Mouse (Mus musculus) liver, embryonic 16.5 days (tissue): ENCODE measurements around the gene Tmem132c. TPM values are rescaled to one million over a fixed set of nuclear protein-coding genes. Genes with fewer than 3 reads are reported as not detected.

ENCODE experiments used
- ATAC-seq: fragments of 200-750 bp; cut with Nextera tagmentation; 2 replicates; pipeline ENCODE4 v1.8.0; 2017; ENCODE audit warnings: low read depth, mild to moderate bottlenecking, moderate number of reproducible peaks, moderate library complexity
- H3K27ac ChIP-seq: fragments of 300-500 bp; sonication (generic); 2 replicates; pipeline ENCODE4 v1.5.1; 2014; ENCODE audit warnings: mild to moderate bottlenecking, low read length
- H3K27me3 ChIP-seq: fragments of 300-500 bp; sonication (generic); 2 replicates; pipeline ENCODE4 v1.6.1; 2014; ENCODE audit warnings: low read depth, low read length, mixed read lengths; ENCODE audit not compliant: control insufficient read depth, insufficient read depth
- H3K36me3 ChIP-seq: fragments of 300-500 bp; sonication (generic); 2 replicates; pipeline ENCODE4 v1.6.1; 2014; ENCODE audit warnings: mild to moderate bottlenecking; ENCODE audit not compliant: control insufficient read depth, insufficient read depth
- H3K4me1 ChIP-seq: fragments of 300-500 bp; sonication (generic); 2 replicates; pipeline ENCODE4 v1.6.1; 2014; ENCODE audit warnings: low read depth, low read length, mixed read lengths; ENCODE audit not compliant: control insufficient read depth
- H3K4me2 ChIP-seq: fragments of 300-500 bp; sonication (generic); 2 replicates; pipeline ENCODE4 v1.6.1; 2014; ENCODE audit warnings: low read depth, low read length, mixed read lengths
- H3K4me3 ChIP-seq: fragments of 300-500 bp; sonication (generic); 2 replicates; pipeline ENCODE4 v1.5.1; 2014; ENCODE audit warnings: low read depth, mild to moderate bottlenecking, low read length
- H3K9ac ChIP-seq: fragments of 300-500 bp; sonication (generic); 2 replicates; pipeline ENCODE4 v1.6.1; 2014; ENCODE audit warnings: low read depth, low read length
- H3K9me3 ChIP-seq: fragments of 300-500 bp; sonication (generic); replicated peaks from 2 replicates; pipeline ENCODE4 v1.6.1; 2016; ENCODE audit warnings: low read length; ENCODE audit not compliant: control insufficient read depth
- WGBS: fragments of 180-500 bp; shearing (Covaris S2); extraction: QIAGEN DNeasy Blood & Tissue Kit; methylation state at CpG from one replicate; pipeline ENCODE4 v1.1.7; 2014; ENCODE audit not compliant: insufficient replicate concordance; 5-methylcytosine and 5-hydroxymethylcytosine counted together
- polyA plus RNA-seq: library from polyadenylated mRNA; unstranded; fragments of >200 nt; fragmentation: Nextera tagmentation; extraction: Ambion mirVana; gene quantifications from 2 replicates; pipeline ENCODE4 v1.2.1, GENCODE M21; 2015

Tmem132c gene
- polyA plus RNA-seq, 1 experiment from 2014 or later = 0.06 TPM

DNA sequence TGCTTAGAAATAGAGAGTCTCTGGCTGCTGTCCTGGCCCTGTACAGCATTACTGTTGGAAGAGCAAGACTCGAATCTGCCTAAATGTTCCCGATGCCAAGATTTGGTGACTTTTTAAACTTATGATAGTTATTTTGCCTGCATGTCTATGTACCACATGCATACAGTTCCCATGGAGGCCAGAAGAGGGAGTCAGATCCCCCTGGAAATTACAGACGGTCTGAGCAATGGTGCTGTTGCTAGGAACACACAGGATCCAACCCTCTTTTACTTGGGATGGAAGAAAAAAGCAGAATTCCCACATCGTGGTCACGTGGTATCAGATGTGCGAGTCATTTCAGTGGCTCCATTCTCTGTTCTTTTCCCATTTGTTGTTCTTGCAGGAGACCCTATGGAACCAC, 351.2 kb downstream of the Tmem132c start:
- no peaks in the 10 kb centered on the region for H3K27me3 ChIP-seq
- peaks cover 8% of the 10 kb centered on the region for H3K36me3 ChIP-seq
- no peak overlapping the region for H3K9ac ChIP-seq
- H3K4me2 ChIP-seq = no peak overlapping the region
- H3K27ac ChIP-seq = no peak overlapping the region
- no peak overlapping the region for H3K4me3 ChIP-seq
- H3K4me1 ChIP-seq = no peaks in the 10 kb centered on the region
- ATAC-seq = no peak
- WGBS = 71% methylated on average over 6 of the region's 6 CpGs
- H3K9me3 ChIP-seq = no peaks in the 10 kb centered on the region

DNA sequence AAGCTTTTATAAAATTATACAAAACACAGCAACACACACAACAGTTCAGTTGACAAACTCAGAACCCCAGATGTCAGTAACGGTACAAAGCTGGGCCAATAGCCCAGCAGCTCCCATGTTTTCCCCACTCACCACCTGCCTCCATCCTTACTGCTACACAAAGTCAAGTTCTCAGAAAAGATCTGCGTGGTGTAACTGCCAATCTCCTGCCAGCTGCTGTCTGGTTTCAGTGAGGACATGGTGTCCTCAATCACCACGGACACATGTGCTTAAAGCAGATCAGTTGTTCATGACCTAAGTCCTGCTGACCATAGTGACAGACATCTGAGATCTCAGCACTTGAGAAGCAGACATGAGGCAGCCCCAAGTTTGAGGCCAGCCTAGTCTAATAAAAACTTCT, 354.1 kb downstream of the Tmem132c start:
- H3K4me2 ChIP-seq = no peak overlapping the region
- no peak for ATAC-seq
- H3K4me1 ChIP-seq = no peaks in the 10 kb centered on the region
- H3K9me3 ChIP-seq = no peaks in the 10 kb centered on the region
- H3K27ac ChIP-seq = no peak overlapping the region
- peaks cover 18% of the 10 kb centered on the region for H3K36me3 ChIP-seq
- H3K9ac ChIP-seq = no peak overlapping the region
- H3K27me3 ChIP-seq = no peaks in the 10 kb centered on the region
- WGBS = 81% methylated on average over 3 of the region's 3 CpGs
- H3K4me3 ChIP-seq = no peak overlapping the region

DNA sequence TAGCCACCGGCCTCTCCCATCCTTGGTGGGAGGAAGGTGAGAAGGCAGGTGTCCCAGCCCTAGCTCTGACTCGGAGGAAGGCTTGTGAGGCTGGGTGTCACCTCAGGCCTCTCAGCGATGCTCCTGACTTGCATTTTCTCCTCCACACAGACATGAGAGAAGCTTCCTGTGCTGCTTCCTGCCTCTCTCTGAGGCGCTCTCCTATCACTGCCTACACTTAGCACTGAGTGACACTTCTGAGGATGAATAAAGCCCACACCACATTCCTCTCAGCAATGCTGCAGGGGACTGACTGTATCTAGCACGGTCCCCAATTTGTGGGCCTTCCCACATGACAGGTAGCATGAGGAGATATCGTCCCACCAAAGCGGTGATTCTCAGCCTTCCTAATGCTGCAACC, 355.3 kb downstream of the Tmem132c start:
- 67% methylated on average over 7 of the region's 7 CpGs for WGBS
- no peaks in the 10 kb centered on the region for H3K4me1 ChIP-seq
- H3K27ac ChIP-seq = no peak overlapping the region
- H3K4me2 ChIP-seq = no peak overlapping the region
- H3K9ac ChIP-seq = no peak overlapping the region
- no peak for ATAC-seq
- no peaks in the 10 kb centered on the region for H3K9me3 ChIP-seq
- H3K4me3 ChIP-seq = no peak overlapping the region
- H3K27me3 ChIP-seq = no peaks in the 10 kb centered on the region
- H3K36me3 ChIP-seq = peaks cover 25% of the 10 kb centered on the region

DNA sequence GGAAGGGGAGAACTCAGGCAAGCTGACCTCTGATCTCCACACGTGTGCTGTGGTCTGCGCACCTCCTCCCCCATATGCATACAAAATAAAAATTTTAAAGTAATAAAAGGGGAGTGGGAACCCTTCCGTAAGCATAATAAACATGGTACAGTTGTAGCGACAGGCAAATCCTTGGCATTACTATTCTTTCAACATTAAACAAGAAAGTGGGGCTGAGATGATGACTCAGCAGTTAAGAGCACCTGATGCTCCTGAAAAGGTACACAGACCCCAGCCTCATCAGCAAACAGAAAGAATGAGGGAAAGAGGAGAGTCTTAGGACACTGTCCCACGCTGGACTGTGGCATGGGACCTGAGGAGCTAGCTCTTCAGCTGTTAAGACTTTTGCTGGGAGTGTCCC, 361.4 kb downstream of the Tmem132c start:
- Histone ChIP-seq H3K9me3 (no peaks in the 10 kb centered on the region), H3K36me3 (peaks cover 44% of the 10 kb centered on the region), H3K4me3 (no peak overlapping the region), H3K4me2 (no peak overlapping the region), H3K4me1 (no peaks in the 10 kb centered on the region), H3K27me3 (no peaks in the 10 kb centered on the region), H3K9ac (no peak overlapping the region), H3K27ac (no peak overlapping the region)
- ATAC-seq = no peak
- WGBS = 82% methylated on average over 5 of the region's 5 CpGs

DNA sequence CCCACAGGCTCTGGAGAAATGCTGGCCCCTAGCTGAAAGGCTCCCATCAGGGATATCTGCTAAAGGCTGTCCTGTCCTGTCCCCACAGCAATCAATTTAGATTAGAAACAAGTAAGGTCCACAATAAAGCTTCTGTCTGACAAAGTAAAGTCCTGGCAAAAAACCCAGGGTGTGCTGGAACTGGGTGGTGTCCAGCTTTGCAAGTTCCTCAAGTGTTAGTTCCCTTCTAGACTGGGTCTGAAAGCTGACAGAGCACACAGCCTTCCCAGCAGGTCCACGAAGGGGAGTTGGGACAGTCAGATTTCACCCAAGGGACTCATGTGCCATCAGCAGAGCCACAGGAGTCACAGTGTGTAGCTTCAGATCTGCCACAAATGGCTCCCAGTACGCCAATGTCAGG, 365.9 kb downstream of the Tmem132c start:
- 59% methylated on average over 2 of the region's 2 CpGs for WGBS
- H3K36me3 ChIP-seq = peaks cover 25% of the 10 kb centered on the region
- no peak overlapping the region for H3K27ac ChIP-seq
- H3K27me3 ChIP-seq = no peaks in the 10 kb centered on the region
- no peak overlapping the region for H3K4me2 ChIP-seq
- ATAC-seq = no peak
- peaks cover 20% of the 10 kb centered on the region for H3K4me1 ChIP-seq
- no peaks in the 10 kb centered on the region for H3K9me3 ChIP-seq
- no peak overlapping the region for H3K9ac ChIP-seq
- H3K4me3 ChIP-seq = no peak overlapping the region

DNA sequence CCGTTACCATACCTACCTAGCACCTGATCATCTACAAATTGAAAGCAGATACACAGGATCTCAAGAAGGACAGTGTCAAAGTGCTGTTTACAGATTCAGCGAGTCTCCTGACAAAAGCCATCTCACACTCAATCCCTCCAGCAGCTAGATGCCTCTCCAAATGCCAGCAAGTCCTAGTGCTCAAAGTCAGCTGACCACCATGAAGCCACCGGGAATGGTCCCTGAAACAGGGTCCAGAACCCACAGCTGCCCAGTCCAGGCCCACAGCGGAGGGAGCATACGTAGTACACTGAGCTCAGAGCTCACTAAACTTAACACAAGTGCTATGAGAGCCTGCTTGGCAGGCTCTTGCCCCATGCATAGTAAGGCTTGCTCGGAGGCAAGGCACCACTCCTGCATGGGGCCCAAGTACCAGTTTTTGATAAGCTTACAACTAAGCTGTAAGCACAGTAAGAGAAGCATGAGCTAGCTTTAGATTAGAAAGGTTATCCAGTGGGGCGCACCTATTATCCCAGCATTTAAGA, 367.6 kb downstream of the Tmem132c start:
- Histone ChIP-seq H3K27me3 (no peaks in the 10 kb centered on the region), H3K4me3 (no peak overlapping the region), H3K4me2 (no peak overlapping the region), H3K27ac (no peak overlapping the region), H3K36me3 (peaks cover 11% of the 10 kb centered on the region; the same call in 1 of the 2 replicates), H3K4me1 (peaks cover 23% of the 10 kb centered on the region), H3K9ac (no peak overlapping the region), H3K9me3 (no peaks in the 10 kb centered on the region)
- 74% methylated on average over 7 of the region's 7 CpGs for WGBS
- no peak for ATAC-seq

DNA sequence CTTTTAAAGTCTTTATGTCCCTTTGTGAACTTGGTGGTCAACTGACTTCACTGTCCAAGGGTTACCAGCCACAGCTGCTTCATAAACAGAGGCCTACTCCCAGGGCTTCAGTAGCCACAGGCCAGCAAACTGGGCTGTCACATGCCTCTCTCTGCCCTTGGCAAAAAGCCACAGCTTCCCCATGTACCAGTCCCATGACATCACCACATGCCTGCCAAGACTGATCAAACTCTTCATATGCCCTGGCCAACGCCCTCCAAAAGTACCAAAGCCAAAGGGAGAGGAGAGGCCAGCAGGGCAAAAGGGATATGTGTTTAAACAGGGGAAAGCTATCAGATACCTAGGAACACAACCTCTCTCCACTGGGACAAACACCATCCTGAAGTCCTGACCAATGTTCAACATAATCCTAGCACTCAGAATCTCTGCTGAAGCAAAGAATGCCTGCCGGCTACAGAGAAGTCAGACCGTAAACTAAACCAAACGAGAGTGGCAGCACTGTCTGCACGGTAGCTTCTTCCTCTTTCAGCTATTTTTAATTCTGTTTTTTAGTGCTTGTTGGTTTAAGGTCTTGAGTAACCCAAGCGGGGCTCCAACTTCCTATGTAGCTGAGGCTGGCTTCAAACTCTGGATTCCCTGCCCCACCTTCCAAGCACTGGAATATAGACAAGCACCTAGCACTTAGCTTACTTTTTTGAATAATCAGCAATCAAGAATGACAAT, 369.3 kb downstream of the Tmem132c start:
- Histone ChIP-seq H3K9ac (no peak overlapping the region), H3K9me3 (no peaks in the 10 kb centered on the region), H3K27ac (peak overlapping the region; percentile 68), H3K4me1 (peaks cover 38% of the 10 kb centered on the region), H3K36me3 (peaks cover 10% of the 10 kb centered on the region; the same call in 1 of the 2 replicates), H3K27me3 (no peaks in the 10 kb centered on the region), H3K4me3 (no peak overlapping the region), H3K4me2 (no peak overlapping the region; the same call in 1 of the 2 replicates)
- 21% methylated on average over 6 of the region's 6 CpGs for WGBS
- peak; percentile 68 for ATAC-seq

DNA sequence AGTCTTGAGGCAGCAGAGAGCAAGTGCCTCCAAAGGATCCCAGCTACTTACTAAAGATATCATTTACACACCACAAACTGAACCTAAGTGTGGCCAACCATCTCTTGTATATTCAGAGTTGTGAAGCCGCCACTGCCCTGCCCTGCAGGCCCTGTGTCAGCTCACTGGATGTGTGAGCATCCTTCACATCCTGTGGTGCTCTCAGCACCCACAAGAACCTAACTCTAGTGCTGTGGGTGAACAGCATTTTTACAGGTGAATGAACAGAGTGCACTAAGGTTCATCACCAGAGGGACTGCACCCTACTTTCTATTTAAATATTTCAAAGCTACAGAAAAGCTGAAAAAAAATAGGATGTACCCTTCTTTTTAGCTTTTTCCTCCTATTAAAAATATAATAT, 370.3 kb downstream of the Tmem132c start:
- ATAC-seq = no peak
- H3K27me3 ChIP-seq = no peaks in the 10 kb centered on the region
- H3K4me2 ChIP-seq = no peak overlapping the region; the same call in 1 of the 2 replicates
- H3K27ac ChIP-seq = no peak overlapping the region; the same call in 1 of the 2 replicates
- peaks cover 7% of the 10 kb centered on the region; the same call in 1 of the 2 replicates for H3K36me3 ChIP-seq
- H3K4me3 ChIP-seq = no peak overlapping the region
- peaks cover 43% of the 10 kb centered on the region for H3K4me1 ChIP-seq
- no peak overlapping the region for H3K9ac ChIP-seq
- no peaks in the 10 kb centered on the region for H3K9me3 ChIP-seq
- 57% methylated on average over 1 of the region's 1 CpGs for WGBS

DNA sequence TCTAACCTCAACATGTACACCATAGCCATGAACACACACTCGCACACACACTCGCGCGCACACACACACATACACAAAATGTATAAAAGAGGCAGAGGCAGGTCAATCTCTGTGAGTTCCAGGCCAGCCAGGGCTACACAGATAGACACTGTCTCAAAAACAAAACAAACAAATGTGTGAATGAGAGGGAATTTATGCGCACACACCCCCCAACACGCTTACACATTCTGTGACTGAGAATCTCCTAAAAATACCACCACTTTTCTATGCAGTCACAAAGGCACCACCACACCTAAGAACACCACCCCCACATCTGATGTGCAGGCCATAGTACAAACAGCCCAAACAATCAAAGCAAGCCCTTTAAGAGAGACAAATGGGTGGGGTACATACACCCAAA, 370.8 kb downstream of the Tmem132c start:
- Histone ChIP-seq H3K4me3 (no peak overlapping the region), H3K4me1 (peaks cover 43% of the 10 kb centered on the region), H3K27ac (no peak overlapping the region), H3K9me3 (no peaks in the 10 kb centered on the region), H3K9ac (no peak overlapping the region), H3K4me2 (no peak overlapping the region), H3K27me3 (no peaks in the 10 kb centered on the region), H3K36me3 (peaks cover 3% of the 10 kb centered on the region; the same call in 1 of the 2 replicates)
- WGBS = 88% methylated on average over 6 of the region's 6 CpGs
- no peak for ATAC-seq
